Mouse (Mus musculus) hindbrain, embryonic 12.5 days (tissue): ENCODE data around the gene Shisa6. TPM values are rescaled to one million over a fixed set of nuclear protein-coding genes. Genes with fewer than 3 reads are reported as not detected.

ENCODE experiments used
- ATAC-seq: fragments of 200-750 bp; cut with Nextera tagmentation; 2 replicates; pipeline ENCODE4 v1.8.0; 2017; ENCODE audit warnings: moderate TSS enrichment; ENCODE audit not compliant: low FRiP score
- H3K27ac ChIP-seq: fragments of 300-500 bp; sonication (generic); 2 replicates; pipeline ENCODE4 v1.5.1; 2016; ENCODE audit warnings: mild to moderate bottlenecking
- H3K27me3 ChIP-seq: fragments of 300-500 bp; sonication (generic); 2 replicates; pipeline ENCODE4 v1.6.1; 2016; ENCODE audit warnings: mild to moderate bottlenecking
- H3K36me3 ChIP-seq: fragments of 300-500 bp; sonication (generic); 2 replicates; pipeline ENCODE4 v1.6.1; 2016; ENCODE audit warnings: mild to moderate bottlenecking
- H3K4me1 ChIP-seq: fragments of 300-500 bp; sonication (generic); 2 replicates; pipeline ENCODE4 v1.6.1; 2016
- H3K4me2 ChIP-seq: fragments of 300-500 bp; sonication (generic); replicated peaks from 2 replicates; pipeline ENCODE4 v1.6.1; 2016; ENCODE audit warnings: mild to moderate bottlenecking
- H3K4me3 ChIP-seq: fragments of 300-500 bp; sonication (generic); 2 replicates; pipeline ENCODE4 v1.5.1; 2016; ENCODE audit warnings: mild to moderate bottlenecking
- H3K9ac ChIP-seq: fragments of 300-500 bp; sonication (generic); 2 replicates; pipeline ENCODE4 v1.6.1; 2016; ENCODE audit warnings: mild to moderate bottlenecking, moderate library complexity
- H3K9me3 ChIP-seq: fragments of 300-500 bp; sonication (generic); replicated peaks from 2 replicates; pipeline ENCODE4 v1.6.1; 2016; ENCODE audit warnings: mild to moderate bottlenecking
- WGBS: fragments of 180-500 bp; shearing (Covaris S2); methylation state at CpG from one replicate; pipeline ENCODE4 v1.1.7; 2016; 5-methylcytosine and 5-hydroxymethylcytosine counted together
- polyA plus RNA-seq: library from polyadenylated mRNA; unstranded; fragments of >200 nt; fragmentation: Nextera tagmentation; extraction: Ambion mirVana; gene quantifications from 2 replicates; pipeline ENCODE4 v1.2.1, GENCODE M21; 2016

The Shisa6 gene
- polyA plus RNA-seq, 1 experiment from 2014 or later: 2.7 TPM

- H3K9ac ChIP-seq: no peak overlapping the region
- H3K4me3 ChIP-seq: no peak overlapping the region
- no peaks in the 10 kb centered on the region for H3K4me1 ChIP-seq
- no peak for ATAC-seq
- 82% methylated on average over 2 of the region's 2 CpGs for WGBS
- 0 out of 2 replicates have a peak, but pooled peaks cover 8% of the 10 kb centered on the region for H3K9me3 ChIP-seq
- H3K4me2 ChIP-seq: no peak overlapping the region
- no peaks in the 10 kb centered on the region for H3K27me3 ChIP-seq
- no peaks in the 10 kb centered on the region for H3K36me3 ChIP-seq
- H3K27ac ChIP-seq: no peak overlapping the region
Measured at GRCm38 (mm10) chr11:66177781-66178180, 348.0 kb downstream of the Shisa6 start.

GRCm38 (mm10) chr11:66167801-66168651, 357.7 kb downstream of the Shisa6 start, which contains the start of gene Dnah9:
Gene Dnah9, minus strand, starts transcription at chr11:66168551.
- no peaks in the 10 kb centered on the region for H3K9me3 ChIP-seq
- peaks cover 2% of the 10 kb centered on the region; the same call in 1 of the 2 replicates for H3K27me3 ChIP-seq
- H3K4me2 ChIP-seq: peak within 1 kb of the TSS; percentile 95
- WGBS: 1% methylated on average over 47 of the region's 53 CpGs
- peak; percentile 95 for ATAC-seq
- H3K36me3 ChIP-seq: no peaks in the 10 kb centered on the region
- H3K4me1 ChIP-seq: peaks cover 6% of the 10 kb centered on the region; the same call in 1 of the 2 replicates
- peak within 1 kb of the TSS; percentile 58 for H3K4me3 ChIP-seq
- H3K27ac ChIP-seq: peak within 1 kb of the TSS; percentile 83
- H3K9ac ChIP-seq: peak within 1 kb of the TSS; percentile 69

DNA sequence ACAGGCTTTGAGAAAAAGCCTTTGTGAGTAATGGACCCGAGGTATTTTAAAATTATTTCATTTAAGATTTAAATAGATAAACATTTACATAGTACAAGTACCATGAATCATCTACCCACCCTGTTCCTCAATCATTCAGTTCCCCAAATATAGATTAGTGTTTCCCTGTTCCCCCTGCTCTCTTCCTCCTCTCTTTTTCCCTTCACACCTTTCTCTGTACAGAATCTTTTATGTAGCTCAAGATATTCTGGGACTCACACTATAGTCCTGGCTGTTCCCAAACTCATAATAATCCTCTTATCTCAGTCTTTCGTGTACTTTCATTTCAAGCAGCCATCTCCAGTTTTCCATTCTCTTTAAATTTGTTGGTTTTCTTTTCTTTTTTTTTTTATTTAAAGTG, 361.7 kb downstream of the Shisa6 start:
- no peak overlapping the region for H3K4me2 ChIP-seq
- H3K9ac ChIP-seq: no peak overlapping the region
- no peaks in the 10 kb centered on the region for H3K9me3 ChIP-seq
- no peaks in the 10 kb centered on the region for H3K36me3 ChIP-seq
- H3K27me3 ChIP-seq: no peaks in the 10 kb centered on the region; the same call in 1 of the 2 replicates
- no peak overlapping the region for H3K4me3 ChIP-seq
- no peak overlapping the region for H3K27ac ChIP-seq
- 79% methylated on average over 2 of the region's 2 CpGs for WGBS
- peaks cover 4% of the 10 kb centered on the region; the same call in 1 of the 2 replicates for H3K4me1 ChIP-seq
- no peak for ATAC-seq
